Mouse (Mus musculus): ENCODE results near the gene Dpp8.

DNA sequence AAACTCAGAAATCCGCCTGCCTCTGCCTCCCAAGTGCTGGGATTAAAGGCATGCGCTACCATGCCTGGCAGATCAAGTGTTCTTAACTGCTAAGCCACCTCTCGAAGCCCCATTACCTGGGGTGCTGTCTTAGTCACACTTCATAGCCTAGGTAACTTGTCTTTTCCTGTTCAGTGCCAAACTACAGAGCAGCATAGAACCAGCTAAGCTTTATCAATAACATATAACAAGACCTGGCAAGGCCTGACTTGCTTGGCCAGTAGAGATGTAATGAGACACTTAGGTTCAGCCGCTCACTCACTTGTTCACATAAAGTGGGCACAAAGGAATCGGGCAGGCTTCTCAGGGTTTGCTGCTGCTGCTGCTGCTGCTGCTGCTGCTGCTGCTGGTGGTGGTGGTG is 3.9 kb upstream of the Dpp8 start:
- TF ChIP-seq EP300 (optimal IDR thresholded peaks at IDR 0.05): no peak
- TF ChIP-seq CTCF (IDR thresholded peaks at IDR 0.05; ENCODE audit: low read depth): no peak

All from stomach, postnatal 0 days (tissue).